Mouse (Mus musculus) ES-Bruce4 (cell line): ENCODE measurements at regions not wholly inside any gene's neighbourhood (a gene's known extent, or its start where the extent isn't known, plus 50 kb on each side); places are given as distances from the start of the nearest gene placed in this dataset.

Experiments
- CTCF ChIP-seq: IDR thresholded peaks from one replicate; pipeline ENCODE4 v1.8.1; 2011; ENCODE audit warnings: low read depth, low read length
- EP300 ChIP-seq: IDR thresholded peaks from 2 replicates; pipeline ENCODE4 v1.6.1; 2011; ENCODE audit warnings: low read depth, low read length; ENCODE audit not compliant: insufficient read depth
- POLR2A ChIP-seq: IDR thresholded peaks from one replicate; pipeline ENCODE4 v1.8.1; 2011; ENCODE audit warnings: low read length; ENCODE audit not compliant: insufficient read depth

- TF ChIP-seq EP300 (no peak), CTCF (no peak), POLR2A (no peak)
These were observed 122.5 kb downstream of the Areg start for GRCm38 (mm10) chr5:91261895-91262294.
